Mouse (Mus musculus): ENCODE results near the gene Kif5c. TPM values are rescaled to one million over a fixed set of nuclear protein-coding genes. Genes with fewer than 3 reads are reported as not detected.
A peak's percentile ranks its signal among the peaks of the same experiment; 100 is the strongest.

Gene Kif5c
- total RNA-seq, 2 experiments from 2014 or later, result 0.27 to 0.40 TPM

GRCm38 (mm10) chr2:49712336-49712887, 93.3 kb downstream of the Kif5c start:
- no peak for DNase-seq
- intact Hi-C loops (cut with DNase I; ENCODE audit: low total_unique reads), result no loop called here

- no peak for DNase-seq
- intact Hi-C loops (cut with DNase I; ENCODE audit: low total_unique reads), result no loop called here
Observed at GRCm38 (mm10) chr2:49716490-49716889, 97.4 kb downstream of the Kif5c start.

GRCm38 (mm10) chr2:49717437-49718116, 98.5 kb downstream of the Kif5c start:
- DNase-seq, result no peak
- intact Hi-C loops (cut with DNase I; ENCODE audit: low total_unique reads), result no loop called here

DNA sequence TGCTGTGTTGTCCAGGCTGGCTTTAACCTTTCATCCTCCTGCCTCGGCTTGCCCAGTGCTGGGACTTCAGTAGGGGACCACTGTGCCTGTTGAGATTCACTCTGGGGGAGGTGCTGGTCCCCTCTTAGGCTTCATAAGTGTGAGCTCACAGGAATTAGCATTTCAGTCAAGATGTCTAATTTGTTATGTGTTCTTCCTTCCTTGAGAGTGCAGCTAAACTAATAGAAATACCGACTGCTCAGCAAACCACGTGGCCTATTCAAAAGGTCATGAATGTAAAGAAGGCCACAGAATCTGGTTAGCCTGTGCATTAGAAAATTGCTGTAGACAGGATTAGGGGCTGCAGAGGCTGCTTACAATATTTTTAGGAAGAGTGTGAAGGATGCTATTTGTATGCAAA, 99.4 kb downstream of the Kif5c start:
- intact Hi-C loops (cut with DNase I; ENCODE audit: low total_unique reads), result no loop called here
- DNase-seq, result no peak

DNA sequence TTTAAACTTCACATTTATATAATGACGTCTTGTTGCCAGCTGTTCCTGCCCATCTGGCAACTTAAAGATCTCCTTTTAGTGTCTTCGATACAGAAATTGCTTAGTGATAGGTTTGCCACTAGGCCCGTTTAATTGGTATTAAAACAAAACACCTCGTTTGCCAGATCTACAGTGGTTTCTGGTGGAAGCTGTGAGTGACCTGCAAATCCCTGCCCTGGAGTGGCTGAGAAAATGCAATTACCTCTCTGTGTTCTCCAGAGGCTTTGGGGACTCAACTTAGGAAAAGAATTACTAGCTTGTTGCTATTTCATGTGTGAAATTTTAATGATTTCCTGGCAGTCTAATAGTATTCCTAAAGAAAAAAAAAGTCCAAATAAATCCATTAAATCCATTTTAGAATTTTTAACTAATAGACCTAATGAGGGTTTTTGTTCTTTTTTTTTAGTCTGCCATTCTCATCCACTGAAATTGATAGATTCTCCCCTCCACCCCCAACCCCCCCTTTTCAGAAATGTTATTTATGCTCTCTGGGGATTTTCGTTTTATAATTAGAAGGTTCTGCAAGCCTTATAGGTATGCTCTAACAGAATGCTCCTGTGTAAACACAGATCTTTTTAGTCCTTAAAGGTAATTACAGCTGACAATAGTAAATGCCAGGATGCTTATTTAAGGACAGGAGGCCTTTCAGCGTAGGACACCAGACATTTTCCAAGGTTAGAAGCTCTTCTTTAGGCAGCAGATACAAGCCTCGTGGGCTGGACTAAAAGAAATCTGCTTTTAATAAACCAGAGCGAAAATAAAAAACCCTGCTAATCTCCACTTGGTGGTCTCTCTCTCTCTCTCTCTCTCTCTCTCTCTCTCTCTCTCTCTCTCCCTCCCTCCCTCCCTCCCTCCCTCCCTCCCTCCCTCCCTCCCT, 100.1 kb downstream of the Kif5c start:
- no peak for DNase-seq
- intact Hi-C loops (cut with DNase I; ENCODE audit: low total_unique reads), result no loop called here

DNA sequence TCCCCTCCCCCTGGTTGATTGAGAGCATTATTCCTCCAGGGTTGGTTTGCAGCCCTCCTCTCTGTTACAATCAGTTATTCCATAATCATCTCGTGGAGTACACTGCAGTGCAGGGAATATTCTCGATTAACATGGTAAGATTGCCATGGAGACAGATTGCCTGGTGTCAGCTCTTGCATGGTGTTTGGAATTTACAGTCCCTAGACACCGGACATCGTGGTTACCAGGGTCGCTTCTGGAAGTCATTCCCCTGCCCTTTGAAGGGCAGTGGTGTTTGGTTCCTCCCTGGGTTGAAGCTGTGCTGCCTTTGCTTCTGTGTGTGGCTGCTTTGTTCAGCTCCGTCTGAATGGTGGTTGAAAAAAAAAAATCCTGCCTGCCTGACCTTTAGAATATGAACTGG, 100.8 kb downstream of the Kif5c start:
- intact Hi-C loops (cut with DNase I; ENCODE audit: low total_unique reads), result loop anchor here (5.0 kb wide), 1 partner anchor 268 kb away; the partner anchor contains the start of gene Epc2
- DNase-seq, result no peak

DNA sequence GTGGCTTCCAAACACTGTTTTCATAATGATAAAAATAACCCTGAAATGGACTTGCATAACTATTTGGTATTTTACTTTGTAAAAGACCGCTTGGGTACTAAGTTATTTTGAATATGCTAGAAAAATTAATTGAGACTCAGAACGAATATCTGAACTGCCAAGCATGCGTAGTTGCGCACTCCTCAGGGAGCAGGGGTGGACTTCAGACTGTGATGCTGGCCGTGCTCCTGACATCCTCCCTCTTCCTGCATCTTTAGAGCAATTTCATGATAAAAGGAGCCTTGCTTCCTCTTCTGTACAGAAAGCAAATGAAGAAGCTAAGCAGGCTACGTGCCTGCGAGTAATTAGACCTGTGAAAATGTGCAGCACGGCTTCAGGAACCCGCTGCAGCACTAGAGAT, 101.2 kb downstream of the Kif5c start:
- intact Hi-C loops (cut with DNase I; ENCODE audit: low total_unique reads), result loop anchor here (5.0 kb wide), 1 partner anchor 268 kb away; the partner anchor contains the start of gene Epc2
- DNase-seq, result no peak

DNA sequence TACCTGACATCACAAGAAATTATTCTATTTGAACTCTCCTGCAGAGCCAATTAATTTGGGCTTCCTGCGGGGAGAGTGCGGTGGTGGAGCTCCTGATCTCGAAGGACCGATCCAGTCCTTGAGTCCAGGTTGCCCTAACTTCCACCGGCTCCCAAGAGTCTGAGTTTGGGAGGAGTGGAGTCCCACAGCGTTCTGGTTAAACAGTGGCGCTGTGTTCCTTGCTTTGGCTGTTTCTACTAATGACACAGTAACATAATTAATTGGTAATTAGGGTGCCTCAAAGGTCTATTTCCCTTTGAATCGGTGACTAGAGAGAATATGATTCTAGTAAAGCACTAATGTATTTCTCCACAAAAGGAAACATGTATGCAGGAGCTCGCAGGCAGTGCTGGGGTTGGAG, 103.2 kb downstream of the Kif5c start:
- intact Hi-C loops (cut with DNase I; ENCODE audit: low total_unique reads), result loop anchor here (5.0 kb wide), 1 partner anchor 270 kb away; the partner anchor contains the start of gene Epc2
- no peak for DNase-seq

GRCm38 (mm10) chr2:49722983-49723382, 103.9 kb downstream of the Kif5c start:
- DNase-seq, result no peak
- intact Hi-C loops (cut with DNase I; ENCODE audit: low total_unique reads), result loop anchor here (5.0 kb wide), 1 partner anchor 271 kb away; the partner anchor contains the start of gene Epc2

GRCm38 (mm10) chr2:49726672-49727071, 107.6 kb downstream of the Kif5c start:
- intact Hi-C loops (cut with DNase I; ENCODE audit: low total_unique reads), result no loop called here
- no peak for DNase-seq

- peak; percentile 66 for DNase-seq
- intact Hi-C loops (cut with DNase I; ENCODE audit: low total_unique reads), result no loop called here
Observed at GRCm38 (mm10) chr2:49727199-49727598, 108.1 kb downstream of the Kif5c start.

GRCm38 (mm10) chr2:49727686-49728085, 108.6 kb downstream of the Kif5c start:
- peak; percentile 15 for DNase-seq
- intact Hi-C loops (cut with DNase I; ENCODE audit: low total_unique reads), result no loop called here

GRCm38 (mm10) chr2:49728896-49729610, 110.0 kb downstream of the Kif5c start:
- intact Hi-C loops (cut with DNase I; ENCODE audit: low total_unique reads), result no loop called here
- DNase-seq, result no peak

DNA sequence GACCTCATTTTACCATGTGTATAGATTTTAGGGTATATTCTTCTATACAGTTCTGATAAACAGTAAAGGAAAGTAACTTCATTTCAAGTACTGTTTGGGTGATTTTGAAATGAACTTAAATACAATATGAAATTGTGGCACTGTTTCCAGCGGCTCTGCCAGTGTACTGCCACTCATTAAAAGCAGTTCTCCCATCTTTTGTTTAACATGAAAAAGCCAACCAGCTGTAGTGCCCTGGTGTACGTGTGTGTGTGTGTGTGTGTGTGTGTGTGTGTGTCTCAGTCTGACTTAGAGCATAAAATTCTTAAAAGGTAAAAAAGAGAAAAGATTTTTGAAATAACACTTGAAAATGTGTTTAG, 110.5 kb downstream of the Kif5c start:
- intact Hi-C loops (cut with DNase I; ENCODE audit: low total_unique reads), result no loop called here
- DNase-seq, result no peak

DNA sequence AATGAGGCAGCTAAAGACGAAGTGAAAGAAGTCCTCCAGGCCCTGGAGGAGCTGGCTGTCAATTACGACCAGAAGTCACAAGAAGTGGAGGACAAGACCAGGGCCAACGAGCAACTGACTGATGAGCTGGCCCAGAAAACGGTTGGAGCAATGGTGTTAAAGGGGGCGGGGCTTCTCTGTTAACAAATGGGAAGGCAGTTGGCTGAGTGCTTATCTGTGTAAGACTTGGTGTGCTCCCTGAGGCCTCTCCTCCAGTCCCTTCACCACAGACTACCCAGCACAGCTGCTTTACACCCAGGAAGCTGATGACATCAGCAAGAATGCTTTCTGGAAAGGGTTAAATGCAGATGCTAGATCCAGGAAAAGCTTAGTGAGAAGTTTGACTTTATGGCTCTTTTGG, 111.1 kb downstream of the Kif5c start:
- no peak for DNase-seq
- intact Hi-C loops (cut with DNase I; ENCODE audit: low total_unique reads), result loop anchor here (5.0 kb wide), 2 partner anchors 283 to 373 kb away; no protein-coding TSS in a partner anchor

- intact Hi-C loops (cut with DNase I; ENCODE audit: low total_unique reads), result loop anchor here (5.0 kb wide), 2 partner anchors 286 to 376 kb away; no protein-coding TSS in a partner anchor
- DNase-seq, result no peak
Observed at GRCm38 (mm10) chr2:49732745-49733655, 113.9 kb downstream of the Kif5c start.

DNA sequence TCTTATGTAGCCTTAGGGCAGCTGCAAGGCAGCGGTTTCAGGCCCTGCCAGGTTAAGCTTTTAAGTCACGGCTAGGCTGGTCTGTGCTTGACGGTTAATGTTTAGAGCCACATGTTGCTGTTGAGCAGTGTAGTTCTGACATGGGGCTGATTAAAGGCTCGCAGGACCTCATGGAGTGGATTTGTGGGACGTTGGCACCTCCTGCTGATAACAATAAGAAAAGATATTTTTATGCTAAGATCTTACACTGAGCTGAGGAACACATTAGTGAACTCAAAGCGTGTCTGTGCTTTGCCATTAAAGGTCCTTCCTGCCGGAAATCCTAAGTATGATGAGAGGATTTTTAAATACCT, 114.5 kb downstream of the Kif5c start:
- intact Hi-C loops (cut with DNase I; ENCODE audit: low total_unique reads), result loop anchor here (5.0 kb wide), 2 partner anchors 286 to 376 kb away; no protein-coding TSS in a partner anchor
- DNase-seq, result no peak

- peak; percentile 69 for DNase-seq
- intact Hi-C loops (cut with DNase I; ENCODE audit: low total_unique reads), result loop anchor here (5.0 kb wide), 2 partner anchors 287 to 377 kb away; no protein-coding TSS in a partner anchor
Observed at GRCm38 (mm10) chr2:49734013-49734780, 115.1 kb downstream of the Kif5c start.
